Mouse (Mus musculus) gastrocnemius, adult 18-20 months (tissue): ENCODE data around the gene Map3k4. TPM values are rescaled to one million over a fixed set of nuclear protein-coding genes. Genes with fewer than 3 reads are reported as not detected.
"Not testable (repeated sequence)": the region's sequence is repeated elsewhere in the genome, so short reads cannot be mapped to it uniquely, and the experiment has no call there.

Experiments used
- DNase-seq: peaks from one replicate; pipeline ENCODE4 v3.0.0; 2021; ENCODE audit warnings: low spot score
- total RNA-seq, 2 experiments: library from RNA; stranded (reverse); gene quantifications; 2 replicates each; pipeline ENCODE4 v1.2.3; 2021

Map3k4 gene
- total RNA-seq, 2 experiments from 2014 or later, result 31.5 to 39.0 TPM

GRCm38 (mm10) chr17:12307251-12308135 lies 11.1 kb downstream of the Map3k4 start:
- DNase-seq, result no peak

GRCm38 (mm10) chr17:12304658-12305057 lies 13.9 kb downstream of the Map3k4 start:
- DNase-seq, result no peak

- DNase-seq, result peak; percentile 52
These were observed 17.5 kb downstream of the Map3k4 start for GRCm38 (mm10) chr17:12300896-12301706.

GRCm38 (mm10) chr17:12300127-12300675 lies 18.4 kb downstream of the Map3k4 start:
- no peak for DNase-seq

- no peak for DNase-seq
These were observed 19.2 kb downstream of the Map3k4 start for GRCm38 (mm10) chr17:12299371-12299770.

- no peak for DNase-seq
These were observed 20.6 kb downstream of the Map3k4 start for GRCm38 (mm10) chr17:12297978-12298377.

GRCm38 (mm10) chr17:12297292-12297691 lies 21.3 kb downstream of the Map3k4 start:
- DNase-seq, result no peak

GRCm38 (mm10) chr17:12295926-12296325 lies 22.7 kb downstream of the Map3k4 start:
- not testable (repeated sequence) for DNase-seq

GRCm38 (mm10) chr17:12294424-12294823 lies 24.2 kb downstream of the Map3k4 start:
- DNase-seq, result peak; percentile 43

GRCm38 (mm10) chr17:12293571-12293970 lies 25.0 kb downstream of the Map3k4 start:
- no peak for DNase-seq

GRCm38 (mm10) chr17:12292877-12293276 lies 25.7 kb downstream of the Map3k4 start:
- peak; percentile 70 for DNase-seq

GRCm38 (mm10) chr17:12292356-12292755 lies 26.2 kb downstream of the Map3k4 start:
- DNase-seq, result no peak

GRCm38 (mm10) chr17:12291151-12291550 lies 27.4 kb downstream of the Map3k4 start:
- DNase-seq, result no peak

- peak; percentile 62 for DNase-seq
These were observed 27.9 kb downstream of the Map3k4 start for GRCm38 (mm10) chr17:12290735-12291134.

- DNase-seq, result not testable (repeated sequence)
These were observed 28.8 kb downstream of the Map3k4 start for GRCm38 (mm10) chr17:12289836-12290235.

GRCm38 (mm10) chr17:12288871-12289270 lies 29.7 kb downstream of the Map3k4 start:
- DNase-seq, result no peak

GRCm38 (mm10) chr17:12279810-12280209 lies 38.8 kb downstream of the Map3k4 start:
- DNase-seq, result no peak

GRCm38 (mm10) chr17:12278073-12278472 lies 40.5 kb downstream of the Map3k4 start:
- DNase-seq, result no peak

- no peak for DNase-seq
These were observed 41.3 kb downstream of the Map3k4 start for GRCm38 (mm10) chr17:12277297-12277696.

GRCm38 (mm10) chr17:12276496-12277200 lies 41.9 kb downstream of the Map3k4 start:
- no peak for DNase-seq

- no peak for DNase-seq
These were observed 42.8 kb downstream of the Map3k4 start for GRCm38 (mm10) chr17:12275756-12276155.
